Mouse (Mus musculus) hindbrain, embryonic 12.5 days (tissue): ENCODE measurements around the gene Xkr8. TPM values are rescaled to one million over a fixed set of nuclear protein-coding genes. Genes with fewer than 3 reads are reported as not detected.

Experiments
- polyA plus RNA-seq: library from polyadenylated mRNA; unstranded; fragments of >200 nt; fragmentation: Nextera tagmentation; extraction: Ambion mirVana; gene quantifications from 2 replicates; pipeline ENCODE4 v1.2.1, GENCODE M21; 2016

Gene Xkr8
- polyA plus RNA-seq, 1 experiment from 2014 or later = 4.6 TPM

Other genes with a start within 250 kb of the Xkr8 start
- gene Sesn2, start 222.0 kb downstream of the Xkr8 start, polyA plus RNA-seq = 11.1 and 12.1 TPM in 2 replicates
- 1,136 and 1,234 TPM in 2 replicates for gene Atpif1, start 198.9 kb downstream of the Xkr8 start, polyA plus RNA-seq
- gene Dnajc8, start 197.0 kb downstream of the Xkr8 start, polyA plus RNA-seq = 159 and 164 TPM in 2 replicates
- gene Ptafr, start 168.5 kb downstream of the Xkr8 start, polyA plus RNA-seq = 0.34 and 0.76 TPM in 2 replicates
- 25.1 and 29.0 TPM in 2 replicates for gene Eya3, start 93.6 kb downstream of the Xkr8 start, polyA plus RNA-seq
- gene Smpdl3b, start 24.7 kb upstream of the Xkr8 start, polyA plus RNA-seq = 1.3 and 1.7 TPM in 2 replicates
- gene Rpa2, start 35.8 kb upstream of the Xkr8 start, polyA plus RNA-seq = 74.5 and 83.1 TPM in 2 replicates
- 0.63 and 1.0 TPM in 2 replicates for gene Themis2, start 63.8 kb upstream of the Xkr8 start, polyA plus RNA-seq
- gene Ppp1r8, start 110.6 kb upstream of the Xkr8 start, polyA plus RNA-seq = 51.6 and 52.0 TPM in 2 replicates
- gene Stx12, start 152.0 kb upstream of the Xkr8 start, polyA plus RNA-seq = 100 and 104 TPM in 2 replicates
- gene Fam76a, start 190.0 kb upstream of the Xkr8 start, polyA plus RNA-seq = 29.6 and 33.8 TPM in 2 replicates
- 0.08 TPM in 1 of 2 replicates, not detected in the other for gene Fgr, start 241.5 kb upstream of the Xkr8 start, polyA plus RNA-seq